Mouse (Mus musculus) megakaryocyte, embryonic 14.5 days (primary cell): ENCODE results near the gene Msrb1.

Experiments used
- FLI1 ChIP-seq: IDR thresholded peaks from 2 replicates; pipeline ENCODE4 v1.6.1; 2012; ENCODE audit warnings: low read length, inconsistent platforms, mixed read lengths
- GATA1 ChIP-seq: IDR thresholded peaks from 3 replicates; pipeline ENCODE4 v1.6.1; 2012; ENCODE audit warnings: mixed read lengths, low read length, inconsistent platforms, borderline replicate concordance

DNA sequence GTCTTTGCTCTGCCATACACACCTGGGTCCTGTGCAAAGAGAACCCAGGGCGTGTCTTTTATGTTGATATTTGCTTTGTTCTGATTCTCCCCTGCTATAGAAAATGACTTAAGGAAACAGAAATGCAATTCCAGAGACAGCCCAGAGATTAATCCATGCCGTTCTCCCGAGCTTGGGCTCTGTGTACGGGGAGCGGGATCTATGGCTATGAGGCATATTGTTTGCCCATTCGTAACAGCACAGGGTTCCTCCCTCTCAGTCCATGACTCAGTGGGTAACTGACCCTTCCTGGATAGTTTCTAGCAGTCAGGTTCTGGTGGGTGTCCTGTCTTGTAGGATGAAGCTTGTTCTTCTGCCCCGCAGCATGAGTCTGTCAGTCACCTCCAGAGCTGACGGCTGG, 38.7 kb downstream of the Msrb1 start:
- no peak for TF ChIP-seq GATA1
- TF ChIP-seq FLI1: no peak
